Mouse (Mus musculus): ENCODE measurements around the gene Hist1h2ag.

Gene Hist1h2ag

DNA sequence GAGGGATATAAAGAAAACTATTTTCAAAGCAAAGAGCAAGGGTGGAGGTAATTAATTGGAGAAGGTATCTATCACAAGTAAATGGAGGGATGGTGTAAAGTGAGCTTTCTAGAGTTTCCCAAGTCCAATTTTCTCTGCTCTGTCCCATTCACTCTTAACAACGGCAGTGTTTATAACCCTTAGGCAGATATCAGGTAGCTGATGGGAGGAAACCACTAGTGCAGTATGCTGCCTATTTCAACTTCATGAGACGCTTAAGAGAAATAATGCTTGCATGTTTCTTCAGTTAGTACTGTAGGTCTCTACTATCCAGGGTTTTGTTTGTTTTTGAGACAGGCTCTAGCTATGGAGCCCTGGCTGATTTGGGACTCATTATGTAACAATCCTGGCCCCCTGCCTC is 5.3 kb downstream of the Hist1h2ag start:
- DNase-seq (ENCODE audit: extremely low read depth, low read depth, low spot score), result no peak

DNA sequence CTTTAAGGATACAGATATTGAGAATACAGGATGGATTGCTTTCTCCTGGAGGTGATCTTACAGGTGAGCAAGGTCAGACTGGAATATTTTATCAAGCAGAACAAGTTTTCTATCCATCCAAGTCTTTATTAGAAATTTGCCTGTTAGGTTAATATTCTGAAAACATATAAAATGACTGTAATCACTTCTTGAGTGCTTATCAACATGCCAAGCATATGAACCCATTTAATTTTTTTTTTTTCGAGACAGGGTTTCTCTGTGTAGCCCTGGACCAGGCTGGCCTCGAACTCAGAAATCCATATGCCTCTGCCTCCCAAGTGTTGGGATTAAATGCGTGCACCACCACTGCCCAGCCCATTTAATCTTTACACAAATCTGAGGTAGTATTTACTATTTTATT is 5.8 kb downstream of the Hist1h2ag start:
- DNase-seq (ENCODE audit: extremely low read depth, low read depth, low spot score), result no peak

DNA sequence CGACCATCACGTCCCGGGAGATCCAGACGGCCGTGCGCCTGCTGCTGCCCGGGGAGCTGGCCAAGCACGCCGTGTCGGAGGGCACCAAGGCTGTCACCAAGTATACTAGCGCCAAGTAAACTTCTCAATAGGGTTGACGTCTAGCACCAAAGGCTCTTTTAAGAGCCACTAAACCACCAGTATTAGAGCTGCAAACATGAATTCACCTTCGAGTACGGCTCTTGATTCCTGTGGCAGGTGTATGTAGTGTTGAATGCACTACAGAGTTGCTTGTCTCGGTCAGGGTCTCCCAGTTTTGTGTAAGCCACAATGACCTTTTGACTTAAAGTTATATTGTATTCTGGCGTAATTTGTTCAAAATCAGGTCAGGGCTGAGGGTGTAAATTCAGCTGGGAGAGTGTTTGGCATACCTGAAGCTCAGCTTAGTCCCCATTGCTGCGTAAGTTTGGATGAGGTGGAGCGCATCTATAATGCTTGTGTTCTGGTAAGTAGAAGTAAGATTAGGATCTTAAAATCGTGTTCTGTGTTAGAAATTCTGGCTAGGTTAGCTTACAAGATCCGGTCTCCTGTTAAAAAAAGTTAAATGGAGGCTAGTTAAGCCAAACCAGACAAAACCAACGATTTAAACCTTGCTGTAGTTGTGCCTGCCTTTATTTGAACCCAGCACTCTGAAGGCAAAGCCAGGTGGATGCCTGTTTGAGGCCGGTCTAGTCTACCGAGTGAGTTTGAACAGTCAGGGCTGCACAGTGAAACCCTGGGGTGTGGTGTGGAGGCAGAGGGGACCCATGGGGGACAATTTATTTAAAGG is 6.4 kb downstream of the Hist1h2ag start:
- no peak for DNase-seq (ENCODE audit: extremely low read depth, low read depth, low spot score)

DNA sequence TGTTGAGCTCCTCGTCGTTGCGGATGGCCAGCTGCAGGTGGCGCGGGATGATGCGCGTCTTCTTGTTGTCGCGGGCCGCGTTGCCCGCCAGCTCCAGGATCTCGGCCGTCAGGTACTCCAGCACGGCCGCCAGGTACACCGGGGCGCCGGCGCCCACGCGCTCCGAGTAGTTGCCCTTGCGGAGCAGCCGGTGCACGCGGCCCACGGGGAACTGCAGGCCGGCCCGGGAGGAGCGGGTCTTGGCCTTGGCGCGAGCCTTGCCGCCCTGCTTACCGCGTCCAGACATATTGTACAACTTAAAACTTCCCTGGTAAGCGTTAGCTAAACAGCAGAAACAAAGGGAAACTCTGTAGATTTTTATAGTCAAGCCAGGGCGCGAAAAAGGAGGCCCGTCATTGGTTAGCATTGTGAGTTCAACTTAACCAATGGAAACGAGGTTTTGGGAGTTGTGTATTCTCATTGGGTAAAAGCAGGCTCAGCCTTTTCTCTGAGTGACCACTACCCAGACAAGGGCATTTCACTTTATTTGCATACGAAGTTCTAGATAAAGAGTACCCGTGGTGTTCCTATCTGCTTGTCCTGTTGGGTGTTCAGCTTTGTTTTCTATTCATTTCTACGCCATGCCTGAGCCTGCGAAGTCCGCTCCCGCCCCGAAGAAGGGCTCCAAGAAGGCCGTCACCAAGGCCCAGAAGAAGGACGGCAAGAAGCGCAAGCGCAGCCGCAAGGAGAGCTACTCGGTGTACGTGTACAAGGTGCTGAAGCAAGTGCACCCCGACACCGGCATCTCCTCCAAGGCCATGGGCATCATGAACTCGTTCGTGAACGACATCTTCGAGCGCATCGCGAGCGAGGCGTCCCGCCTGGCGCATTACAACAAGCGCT is 7.2 kb downstream of the Hist1h2ag start, which contains the start of the genes Hist1h2ah and Hist1h2bk:
TSS of gene Hist1h2ah (minus strand) at position 302 of the 882 bp plus-strand sequence.
TSS of gene Hist1h2bk (plus strand) at position 604 of the 882 bp plus-strand sequence.
- DNase-seq (ENCODE audit: extremely low read depth, low read depth, low spot score), result peak; percentile 87

DNA sequence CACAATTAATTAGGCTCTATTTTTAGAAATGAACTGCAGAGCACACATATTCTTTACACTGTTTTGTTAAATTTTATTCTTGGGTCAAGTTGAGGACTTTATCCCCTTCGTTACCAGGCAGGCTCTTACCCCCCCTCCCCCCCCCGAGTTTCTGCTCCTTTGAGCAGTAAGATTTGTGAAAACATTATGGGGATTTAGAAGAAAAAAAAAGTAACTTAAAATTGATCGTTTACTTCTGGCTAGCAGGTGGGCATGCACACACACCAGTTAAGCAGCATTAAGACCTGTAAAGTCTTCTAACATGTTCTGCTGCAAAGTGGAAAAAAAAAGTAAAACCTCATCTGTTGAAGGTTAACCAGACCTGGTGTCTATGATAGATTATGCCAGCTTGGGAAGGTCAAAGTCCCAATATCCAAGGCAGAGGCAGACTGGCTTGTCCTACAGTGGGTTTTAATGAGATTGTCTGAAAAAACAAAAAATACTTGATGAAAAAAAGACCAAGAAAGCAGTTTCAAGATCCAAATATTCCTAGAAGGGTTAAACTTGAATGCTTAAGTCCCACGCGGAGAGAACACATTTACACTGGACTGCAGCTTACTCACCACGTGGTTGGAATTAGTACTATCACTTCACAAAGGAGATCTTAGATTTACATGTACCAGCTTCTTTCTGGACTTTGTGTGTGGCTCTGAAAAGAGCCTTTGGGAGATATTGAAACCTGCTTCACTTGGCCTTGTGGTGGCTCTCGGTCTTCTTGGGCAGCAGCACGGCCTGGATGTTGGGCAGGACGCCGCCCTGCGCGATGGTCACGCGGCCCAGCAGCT is 8.1 kb downstream of the Hist1h2ag start:
- no peak for DNase-seq (ENCODE audit: extremely low read depth, low read depth, low spot score)

DNA sequence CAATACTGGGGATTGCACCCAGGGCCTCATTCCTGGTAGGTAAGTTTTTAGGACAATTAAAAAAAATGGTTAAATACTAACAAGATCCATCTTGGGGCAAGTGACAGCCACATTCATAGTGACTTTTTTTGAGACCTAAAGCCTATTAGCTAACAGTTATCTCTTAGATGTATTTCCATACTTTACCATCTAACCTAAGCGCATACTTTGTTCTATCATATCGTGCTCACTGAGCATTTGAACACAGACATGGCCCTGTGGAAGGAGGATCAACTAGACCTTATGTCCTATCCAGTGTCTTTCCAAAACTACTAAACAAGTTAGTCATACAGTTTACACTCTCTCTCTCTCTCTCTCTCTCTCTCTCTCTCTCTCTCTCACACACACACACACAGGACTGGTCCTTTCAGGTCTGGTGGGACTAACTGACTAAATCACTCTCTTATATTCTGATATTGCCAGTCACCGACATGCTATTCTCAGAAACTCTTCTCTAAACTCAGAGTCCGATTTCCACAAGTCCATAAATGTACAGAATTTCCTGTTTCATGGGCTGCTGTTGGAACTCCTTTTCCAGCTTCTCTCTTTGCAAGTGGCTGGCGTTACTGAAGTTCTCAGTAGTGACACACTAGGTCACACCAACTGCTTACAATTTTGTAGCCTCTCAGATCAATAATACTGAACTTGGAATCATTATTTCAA is 8.9 kb downstream of the Hist1h2ag start:
- no peak for DNase-seq (ENCODE audit: extremely low read depth, low read depth, low spot score)

DNA sequence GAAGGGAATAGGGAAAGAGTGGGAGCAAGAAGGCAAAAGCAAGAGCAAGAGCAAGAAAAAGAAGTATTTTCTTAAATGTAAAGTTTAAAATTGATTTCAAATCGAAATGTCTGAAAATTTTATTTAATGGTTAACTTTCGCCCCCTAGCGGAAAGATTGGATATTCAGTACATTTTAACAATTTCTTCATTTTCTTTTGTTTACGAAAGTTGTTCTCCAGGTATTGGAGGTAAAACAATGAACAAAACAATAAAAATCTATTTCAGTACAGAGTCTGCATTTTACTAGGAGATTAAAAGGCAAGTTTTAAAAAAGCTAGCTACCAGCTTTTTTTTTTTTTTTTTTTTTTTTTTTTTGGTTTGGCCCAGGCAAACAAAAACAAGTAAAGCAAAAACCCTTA is 12.3 kb downstream of the Hist1h2ag start:
- DNase-seq (ENCODE audit: extremely low read depth, low read depth, low spot score), result no peak

DNA sequence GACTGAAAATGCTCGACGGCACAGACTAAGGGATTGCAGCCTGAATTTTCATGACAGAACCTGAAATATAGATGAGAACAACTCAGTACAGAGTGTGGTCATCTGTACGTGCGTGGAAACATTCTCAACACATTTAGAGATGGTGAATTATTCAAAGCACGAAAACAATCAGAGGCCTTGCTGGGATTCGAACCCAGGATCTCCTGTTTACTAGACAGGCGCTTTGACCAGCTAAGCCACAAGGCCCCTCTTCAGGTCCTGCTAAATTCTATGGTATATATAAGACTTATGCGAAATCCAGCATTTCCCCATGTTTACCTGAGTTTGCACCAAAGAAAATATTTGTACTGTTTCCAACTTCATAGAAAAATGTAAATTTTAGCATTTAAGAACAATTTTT is 12.8 kb downstream of the Hist1h2ag start:
- no peak for DNase-seq (ENCODE audit: extremely low read depth, low read depth, low spot score)

DNA sequence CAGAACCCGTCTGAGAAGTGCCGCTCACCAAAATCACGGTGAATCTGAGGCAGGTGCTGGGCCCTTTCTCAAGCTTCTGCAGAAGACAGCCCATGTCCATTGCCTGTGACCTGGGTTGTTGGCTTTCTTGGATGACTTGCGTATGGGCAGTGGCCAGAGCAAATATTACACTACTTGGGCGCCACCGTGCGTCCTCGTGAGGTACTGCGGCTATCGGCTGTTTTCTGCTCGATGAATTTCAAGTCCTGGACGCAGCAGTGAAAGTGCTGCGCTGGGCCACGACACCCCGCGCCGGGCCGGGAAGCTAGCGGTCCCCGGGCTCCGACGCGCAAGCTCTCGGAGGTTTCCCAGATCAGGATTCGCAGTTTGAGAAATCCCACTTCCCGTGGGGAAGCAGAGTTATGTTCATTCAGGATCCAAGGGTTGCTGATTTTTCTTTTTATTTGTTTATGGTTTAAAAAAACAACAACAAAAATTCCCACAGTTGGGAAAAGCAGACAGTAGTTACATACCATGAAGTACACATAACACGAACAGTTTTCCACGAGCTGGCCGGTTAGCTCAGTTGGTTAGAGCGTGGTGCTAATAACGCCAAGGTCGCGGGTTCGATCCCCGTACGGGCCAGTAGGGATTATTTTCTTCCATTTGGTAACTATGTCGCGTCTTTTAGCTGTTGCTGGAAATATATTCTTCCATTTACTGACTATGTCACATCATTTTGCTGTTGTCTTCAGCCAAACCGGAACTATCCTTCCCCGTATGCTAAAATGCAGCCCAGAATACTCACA is 13.9 kb downstream of the Hist1h2ag start:
- DNase-seq (ENCODE audit: extremely low read depth, low read depth, low spot score), result no peak

DNA sequence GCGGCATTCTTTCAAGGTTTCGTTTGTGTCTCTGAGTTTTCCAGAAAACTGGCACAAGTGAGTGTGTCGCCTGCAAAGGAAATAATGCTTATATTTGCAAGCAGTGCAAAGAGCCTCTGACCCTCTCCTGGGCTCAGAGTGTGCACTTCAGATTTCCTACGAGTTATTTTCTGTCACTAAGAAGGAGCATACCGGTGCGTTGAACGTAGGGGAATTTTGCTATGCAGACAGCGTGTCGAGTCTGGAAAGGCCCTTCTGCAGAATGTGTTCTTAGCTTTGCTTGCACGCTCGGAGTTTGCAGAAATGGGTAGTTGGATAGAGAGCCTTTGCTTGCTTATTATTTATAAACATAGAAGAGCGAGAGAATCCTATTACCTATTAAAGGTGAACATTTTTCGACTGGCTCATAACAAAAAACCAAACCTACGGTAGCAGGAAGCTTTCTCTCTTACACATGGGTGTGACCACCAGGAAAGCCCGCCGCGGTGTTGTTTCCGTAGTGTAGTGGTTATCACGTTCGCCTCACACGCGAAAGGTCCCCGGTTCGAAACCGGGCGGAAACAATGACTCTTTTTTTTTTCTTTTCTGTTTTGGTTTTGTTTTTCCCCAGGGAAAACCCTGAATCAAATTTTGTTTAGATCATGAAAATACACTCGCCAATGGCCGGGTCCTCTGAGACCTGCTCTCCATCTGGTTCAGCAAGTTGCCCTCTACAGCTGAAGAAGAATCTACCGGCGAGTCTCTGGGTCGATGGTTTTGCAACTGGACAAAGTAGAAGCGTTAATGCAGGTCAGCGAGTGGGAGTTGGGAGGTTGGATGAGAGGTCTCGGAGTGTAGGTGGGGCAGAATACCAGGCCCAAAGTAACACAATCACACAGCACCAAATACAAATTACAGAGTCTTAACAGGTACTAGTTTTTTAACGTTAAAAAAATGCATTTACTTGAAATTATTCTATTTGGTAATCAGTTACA is 16.4 kb downstream of the Hist1h2ag start:
- DNase-seq (ENCODE audit: extremely low read depth, low read depth, low spot score), result no peak

DNA sequence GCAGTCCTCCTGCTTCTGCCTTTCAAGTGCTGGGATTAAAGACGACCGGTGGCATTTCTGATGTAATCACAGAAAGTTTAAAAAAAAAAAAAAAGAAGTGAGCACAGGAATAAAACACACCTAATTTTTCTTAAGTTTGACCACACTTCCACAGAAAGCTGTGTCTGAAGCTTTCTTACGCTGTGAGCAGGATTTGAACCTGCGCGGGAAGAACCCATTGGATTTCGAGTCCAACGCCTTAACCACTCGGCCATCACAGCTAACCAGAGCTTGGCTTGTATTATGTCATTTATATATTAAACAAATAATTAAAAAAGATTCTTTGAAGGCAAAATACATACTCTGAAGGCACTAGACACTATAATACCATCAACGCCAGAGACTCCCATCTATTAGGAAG is 20.5 kb downstream of the Hist1h2ag start:
- no peak for DNase-seq (ENCODE audit: extremely low read depth, low read depth, low spot score)

DNA sequence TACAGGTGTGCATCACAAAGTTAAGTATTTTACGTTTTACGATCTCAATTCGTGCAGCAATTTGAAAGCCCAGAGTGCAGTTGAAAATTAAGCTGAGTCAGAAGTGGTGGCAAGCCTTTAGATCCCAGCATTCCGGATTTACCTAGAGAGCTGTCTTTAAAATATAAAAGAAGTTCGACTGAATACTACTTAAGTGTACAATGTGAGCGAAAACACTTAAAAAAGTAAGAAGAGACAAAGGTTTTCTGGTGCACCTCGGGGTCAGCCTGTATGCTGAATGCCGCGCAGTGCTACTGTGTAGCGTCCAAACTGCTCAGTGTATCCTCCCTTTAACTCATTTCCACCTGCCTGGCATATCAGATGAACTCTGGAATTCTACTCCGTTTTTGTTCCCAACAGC is 21.2 kb downstream of the Hist1h2ag start:
- no peak for DNase-seq (ENCODE audit: extremely low read depth, low read depth, low spot score)

DNA sequence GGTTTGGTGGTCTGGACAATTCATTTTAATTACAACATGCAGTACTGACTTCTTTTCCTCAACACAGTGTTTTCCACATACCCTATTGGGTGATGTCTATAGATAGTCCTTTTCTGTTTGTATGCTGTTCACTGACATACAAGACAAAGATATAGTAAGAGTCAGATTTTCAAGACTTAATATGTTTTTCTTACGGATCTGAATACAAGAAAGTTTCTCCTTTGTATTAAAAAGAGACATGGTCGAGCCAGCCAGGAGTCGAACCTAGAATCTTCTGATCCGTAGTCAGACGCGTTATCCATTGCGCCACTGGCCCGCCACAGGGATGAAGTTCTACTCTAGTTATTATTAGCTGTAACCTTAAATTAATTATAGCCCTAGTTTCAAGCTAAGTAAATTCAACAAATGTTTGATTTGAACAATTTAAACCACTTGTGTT is 21.8 kb downstream of the Hist1h2ag start:
- DNase-seq (ENCODE audit: extremely low read depth, low read depth, low spot score), result no peak

DNA sequence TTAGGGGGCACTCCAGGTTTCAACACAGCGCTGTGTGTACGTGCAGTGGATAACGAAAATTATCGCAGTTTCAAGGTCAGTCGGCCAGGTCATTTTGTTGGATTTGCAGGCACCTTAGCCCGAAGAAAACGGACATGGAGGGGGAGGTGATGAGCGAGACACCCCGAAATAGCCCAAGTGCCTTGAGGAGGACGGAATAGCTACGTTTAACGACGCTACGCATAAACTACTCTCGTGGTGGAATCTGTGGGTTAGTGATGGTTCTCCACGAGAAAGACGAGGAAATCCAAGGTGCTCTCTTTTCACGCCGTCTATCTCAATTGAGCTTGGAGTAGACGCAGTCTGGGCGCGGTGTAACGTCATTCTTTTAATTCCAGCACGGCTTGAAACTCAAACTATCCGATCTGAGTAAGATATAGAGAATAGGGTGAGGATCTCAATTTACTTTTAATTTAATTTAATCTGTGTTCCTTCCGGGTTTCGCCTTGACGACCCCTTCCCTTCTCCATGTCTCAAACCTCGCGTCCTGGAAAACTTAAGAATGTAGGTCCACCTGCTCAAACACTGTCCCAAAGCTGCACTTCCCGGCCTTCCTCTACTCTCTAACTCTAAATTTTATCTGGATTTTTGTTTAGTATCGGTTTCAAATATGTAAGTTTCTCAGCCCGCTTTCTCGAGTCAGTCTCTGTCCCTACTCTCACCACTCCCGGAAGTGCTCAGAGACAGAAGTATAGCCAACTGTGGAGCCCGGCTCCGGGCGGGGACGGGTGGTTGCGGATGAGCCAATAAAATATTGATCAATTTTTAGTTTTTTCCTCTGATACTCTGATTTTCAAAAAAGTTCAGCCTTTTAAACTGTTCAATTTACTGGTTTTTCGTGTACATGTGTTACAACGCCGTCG is 22.6 kb downstream of the Hist1h2ag start:
- DNase-seq (ENCODE audit: extremely low read depth, low read depth, low spot score), result no peak

DNA sequence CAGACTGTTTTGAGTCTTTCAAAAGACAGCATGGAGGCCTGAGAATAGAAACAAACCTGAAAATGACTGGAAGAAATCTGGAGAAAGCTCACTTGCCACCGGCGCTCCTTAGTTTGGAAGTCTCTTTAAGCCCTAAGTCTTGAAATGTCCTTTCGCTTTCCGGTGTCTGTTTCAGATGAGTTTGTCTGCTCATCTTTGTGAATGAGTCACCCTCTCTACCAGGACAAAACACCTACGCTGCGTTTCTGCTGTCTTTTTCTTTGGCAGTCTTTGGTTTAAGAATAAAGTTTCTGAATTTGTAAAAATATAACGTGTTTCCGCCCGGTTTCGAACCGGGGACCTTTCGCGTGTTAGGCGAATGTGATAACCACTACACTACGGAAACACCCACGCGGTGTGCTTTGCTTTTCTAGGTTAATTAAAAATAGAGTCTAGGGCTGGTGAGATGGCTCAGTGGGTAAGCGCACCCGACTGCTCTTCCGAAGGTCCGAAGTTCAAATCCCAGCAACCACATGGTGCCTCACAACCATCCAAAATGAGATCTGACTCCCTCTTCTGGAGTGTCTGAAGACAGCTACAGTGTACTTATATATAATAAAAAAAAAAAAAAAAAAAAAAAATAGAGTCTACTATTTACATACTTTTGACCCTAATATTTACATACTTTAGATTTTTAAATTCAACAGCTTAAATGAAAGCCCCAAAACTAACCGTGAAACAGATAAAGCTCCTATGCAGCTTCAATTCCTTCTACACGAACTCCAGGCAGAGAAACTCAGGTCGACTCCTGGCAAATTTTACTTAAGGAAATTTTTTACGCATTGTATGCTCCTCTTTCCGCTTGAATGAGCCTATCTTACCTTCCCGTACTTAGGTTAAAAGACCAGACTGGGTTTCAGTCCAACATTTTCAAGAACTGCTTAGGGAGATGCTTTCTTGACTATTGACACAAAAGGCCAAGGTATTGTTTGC is 27.0 kb downstream of the Hist1h2ag start:
- no peak for DNase-seq (ENCODE audit: extremely low read depth, low read depth, low spot score)

DNA sequence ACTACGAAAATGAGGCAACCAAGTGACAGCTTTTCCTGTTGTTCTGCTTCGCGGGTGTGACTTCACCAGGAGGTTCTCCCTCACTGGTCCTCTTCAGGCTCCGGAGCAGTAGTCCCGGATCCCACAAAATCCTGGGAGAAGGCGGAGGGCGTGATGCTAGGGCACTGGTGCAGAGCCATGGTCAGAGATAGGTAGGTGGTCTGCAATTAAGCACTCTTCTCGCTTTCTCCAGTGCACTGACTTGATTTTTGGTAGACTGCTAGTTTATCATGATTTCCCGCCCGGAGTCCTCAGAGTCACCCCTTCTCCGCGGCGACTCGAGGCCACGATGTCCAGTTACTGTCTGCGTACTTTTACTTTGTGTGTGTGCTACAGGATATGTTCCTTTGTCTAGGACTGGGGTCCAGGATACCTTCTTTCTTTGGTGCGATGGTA is 28.3 kb downstream of the Hist1h2ag start:
- DNase-seq (ENCODE audit: extremely low read depth, low read depth, low spot score), result no peak

Data from fat pad, adult 2 months (tissue).